Mouse (Mus musculus) spleen, embryonic (tissue): Measurements from ENCODE around the gene Vmn1r120.
"Not testable (repeated sequence)": the region's sequence is repeated elsewhere in the genome, so short reads cannot be mapped to it uniquely, and the experiment has no call there.

ENCODE experiments used
- CTCF ChIA-PET: fragments of 350-600 bp; sonication (Branson Sonifier 250); formaldehyde crosslinking; loops from one replicate; lab custom pipeline; 2022; lab: Charles Lee

The Vmn1r120 gene

DNA sequence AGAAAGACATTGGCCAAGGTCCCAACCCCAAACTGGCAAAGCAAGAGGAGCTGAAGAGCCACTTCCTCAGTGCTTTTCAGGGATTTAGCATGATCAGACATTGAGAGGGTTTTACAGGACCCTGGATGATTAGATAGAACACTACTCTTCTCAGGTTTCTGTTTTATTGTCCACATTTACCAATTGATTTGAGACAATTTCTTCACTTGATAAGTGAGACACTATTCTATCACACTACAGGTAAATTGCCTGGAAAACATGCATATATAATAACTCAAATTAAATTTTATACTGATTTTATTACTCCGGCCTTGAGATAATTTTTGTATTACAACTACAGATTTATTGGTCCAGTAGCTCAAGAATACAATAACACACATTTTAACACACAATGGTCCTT is at the start of gene Vmn1r120:
Gene Vmn1r120 (minus strand): TSS at position 101 of the 400 bp plus-strand sequence.
- CTCF ChIA-PET, result not testable (repeated sequence)

DNA sequence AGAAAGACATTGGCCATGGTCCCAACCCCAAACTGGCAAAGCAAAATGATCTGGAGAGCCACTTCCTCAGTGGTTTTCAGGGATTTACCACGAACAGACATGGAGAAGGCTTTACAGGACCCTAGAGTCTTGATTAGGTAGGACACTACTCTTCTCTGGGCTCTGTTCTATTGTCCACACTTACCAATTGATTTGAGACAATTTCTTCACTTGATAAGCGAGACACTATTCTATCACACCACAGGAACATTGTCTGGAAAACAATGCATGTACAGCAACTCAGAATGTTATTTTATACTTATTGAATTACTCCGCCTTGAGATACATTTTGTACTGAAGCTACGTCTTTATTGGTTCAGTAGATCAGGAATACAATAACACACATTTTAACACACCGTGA is 44.8 kb upstream of the Vmn1r120 start, which contains the start of gene Vmn1r121:
Gene Vmn1r121 (minus strand): TSS at position 101 of the 400 bp plus-strand sequence.
- CTCF ChIA-PET, result not testable (repeated sequence)

DNA sequence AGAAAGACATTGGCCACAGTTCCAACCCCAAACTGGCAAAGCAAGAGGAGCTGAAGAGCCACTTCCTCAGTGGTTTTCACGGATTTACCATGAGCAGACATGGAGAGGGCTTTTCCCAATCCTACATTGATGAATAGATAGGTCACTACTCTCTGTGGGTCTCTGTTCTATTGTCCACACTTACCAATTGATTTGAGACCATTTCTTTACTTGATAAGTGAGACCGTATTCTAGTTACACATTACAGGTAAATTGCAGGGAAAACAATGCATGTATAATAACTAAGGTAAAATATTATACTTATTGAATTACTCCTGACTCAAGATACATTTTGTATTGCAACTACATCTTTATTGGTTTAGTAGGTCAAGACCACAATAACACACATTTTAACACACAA is 41.2 kb downstream of the Vmn1r120 start, which contains the start of gene Vmn1r119:
Gene Vmn1r119 (minus strand): TSS at position 101 of the 400 bp plus-strand sequence.
- CTCF ChIA-PET, result not testable (repeated sequence)
